Mouse (Mus musculus): ENCODE results near the gene Nr2f6. TPM values are rescaled to one million over a fixed set of nuclear protein-coding genes. Genes with fewer than 3 reads are reported as not detected.

The Nr2f6 gene
- polyA plus RNA-seq, 2 experiments: 19.1 to 20.8 TPM

DNA sequence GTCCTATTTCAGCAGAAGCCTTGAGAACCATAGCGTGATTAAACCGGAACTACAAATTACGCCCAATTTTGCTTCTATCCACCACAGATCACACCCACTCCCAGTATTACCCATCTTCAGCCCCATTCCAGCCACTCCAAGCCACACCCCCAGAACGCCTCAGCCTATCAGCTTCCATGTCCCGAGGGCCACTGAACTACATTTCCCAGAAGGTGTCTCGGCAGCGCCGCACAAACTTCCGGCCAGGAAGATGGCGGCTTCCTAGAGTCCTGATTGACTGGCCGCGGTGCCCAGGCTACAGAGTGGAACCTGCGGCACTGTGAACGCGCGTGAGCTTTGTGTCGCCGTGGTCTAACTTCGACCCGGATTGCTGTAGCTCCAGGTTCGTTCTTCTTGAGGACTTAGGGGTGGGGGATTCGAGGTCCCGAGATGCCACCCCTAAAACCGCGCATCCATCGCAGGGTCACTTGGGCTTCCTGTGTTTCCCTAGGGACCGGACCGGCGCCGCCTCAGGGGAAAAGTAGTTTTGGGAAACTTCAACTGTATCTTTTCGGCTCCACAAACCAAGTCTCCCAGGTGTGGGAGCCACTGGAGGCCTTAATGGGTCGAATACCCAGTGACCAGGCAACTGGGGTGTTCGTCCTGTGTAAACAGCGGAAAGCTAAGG lies 15.0 kb upstream of the Nr2f6 start, which contains the start of gene Babam1:
Gene Babam1 (plus strand): TSS at position 223 of the 667 bp plus-strand sequence.
- DNase-seq (ENCODE audit: low read depth in 3 of 3, low spot score in 3 of 3) (peak; percentile 89 to 93 (median 91)), ATAC-seq (ENCODE audit: insufficient read depth) (peak; percentile 96)
- Histone ChIP-seq H3K9me3 (ENCODE audit: control insufficient read depth, low read length) (no peaks in the 10 kb centered on the region), H3K4me3 (ENCODE audit: insufficient read depth in 1 of 2, low read depth in 2 of 2, low read length in 2 of 2) (peak within 1 kb of the TSS; percentile 68 to 86), H3K27me3 (ENCODE audit: control insufficient read depth, insufficient read depth, low read length) (no peaks in the 10 kb centered on the region), H3K4me1 (replicated peaks; ENCODE audit: control insufficient read depth in 2 of 2, insufficient read depth in 2 of 2, low read length in 1 of 2) (peaks cover 6 to 11% of the 10 kb centered on the region in 2 experiments), H3K27ac (peak within 1 kb of the TSS; percentile 11; the same call in 1 of the 2 replicates), H3K4me2 (ENCODE audit: low read depth) (peak within 1 kb of the TSS; percentile 87), H3K36me3 (replicated peaks; ENCODE audit: control insufficient read depth, insufficient read depth, low read depth) (peaks cover 2% of the 10 kb centered on the region; the same call in 1 of the 2 replicates), H3K9ac (replicated peaks) (peak within 1 kb of the TSS; percentile 56)
- WGBS (ENCODE audit: insufficient replicate concordance): under 1% methylated on average over 34 of the region's 34 CpGs
- no peak for TF ChIP-seq CTCF (IDR thresholded peaks at IDR 0.05; ENCODE audit: low read depth)
- no peak for TF ChIP-seq EP300 (IDR thresholded peaks at IDR 0.05; ENCODE audit: low read depth)

DNA sequence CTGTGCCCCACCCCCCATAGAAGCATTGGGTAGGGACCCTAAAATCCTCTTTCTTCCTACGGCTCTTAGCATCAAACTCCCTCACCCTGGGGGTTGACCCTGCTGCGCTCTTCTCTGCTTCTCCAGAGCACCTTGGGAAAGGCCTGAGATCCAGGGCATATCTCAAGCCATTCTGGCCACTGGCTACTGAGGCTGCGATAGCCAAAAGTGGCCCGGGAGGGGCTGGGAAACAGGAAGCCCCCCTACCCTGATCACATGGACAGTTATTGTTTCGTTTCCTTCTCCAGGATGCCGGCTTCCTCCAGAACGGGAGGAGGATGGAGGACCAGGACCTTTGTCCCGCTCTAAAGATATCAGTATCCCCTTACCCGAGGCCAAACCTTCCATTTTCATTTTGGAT lies 13.9 kb upstream of the Nr2f6 start, which contains the start of gene Ushbp1:
Gene Ushbp1 (minus strand): TSS at position 174 of the 400 bp plus-strand sequence.
- ATAC-seq (ENCODE audit: insufficient read depth) (no peak), DNase-seq (ENCODE audit: low read depth in 3 of 3, low spot score in 3 of 3) (no peak)
- Histone ChIP-seq H3K9ac (replicated peaks) (no peak within 1 kb of the TSS), H3K4me1 (replicated peaks; ENCODE audit: control insufficient read depth in 2 of 2, insufficient read depth in 2 of 2, low read length in 1 of 2) (peaks cover 6 to 11% of the 10 kb centered on the region in 2 experiments), H3K4me3 (ENCODE audit: insufficient read depth in 1 of 2, low read depth in 2 of 2, low read length in 2 of 2) (peak within 1 kb of the TSS; percentile 26 to 68), H3K27ac (peak within 1 kb of the TSS; percentile 11; the same call in 1 of the 2 replicates), H3K27me3 (ENCODE audit: control insufficient read depth, insufficient read depth, low read length) (no peaks in the 10 kb centered on the region), H3K36me3 (replicated peaks; ENCODE audit: control insufficient read depth, insufficient read depth, low read depth) (peaks cover 2% of the 10 kb centered on the region; the same call in 1 of the 2 replicates), H3K4me2 (ENCODE audit: low read depth) (peak within 1 kb of the TSS; percentile 87), H3K9me3 (ENCODE audit: control insufficient read depth, low read length) (no peaks in the 10 kb centered on the region)
- no peak for TF ChIP-seq EP300 (IDR thresholded peaks at IDR 0.05; ENCODE audit: low read depth)
- TF ChIP-seq CTCF (IDR thresholded peaks at IDR 0.05; ENCODE audit: low read depth): no peak
- 50% methylated on average over 9 of the region's 9 CpGs for WGBS (ENCODE audit: insufficient replicate concordance)

DNA sequence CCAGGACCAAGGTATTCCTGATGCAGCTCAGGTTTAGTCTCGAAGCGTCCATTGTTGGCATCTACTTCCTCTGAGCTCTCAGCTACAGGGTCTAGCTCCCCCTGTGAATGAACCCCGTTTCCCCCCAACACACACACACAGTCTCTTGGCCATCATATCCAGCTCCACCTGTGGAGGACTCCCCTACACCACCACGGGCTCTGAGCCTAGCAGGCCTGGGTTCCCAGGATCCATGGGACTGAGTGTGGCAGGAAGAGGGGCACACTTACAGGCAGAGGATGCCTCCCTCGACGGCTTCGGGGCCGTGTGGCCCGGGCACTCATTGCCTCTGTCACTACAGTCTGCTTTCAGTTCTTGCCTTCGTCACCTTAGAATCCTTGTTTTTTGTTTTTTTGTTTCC lies 13.3 kb upstream of the Nr2f6 start:
- Histone ChIP-seq H3K27me3 (ENCODE audit: control insufficient read depth, insufficient read depth, low read length) (no peaks in the 10 kb centered on the region), H3K4me1 (replicated peaks; ENCODE audit: control insufficient read depth in 2 of 2, insufficient read depth in 2 of 2, low read length in 1 of 2) (peaks cover 6 to 11% of the 10 kb centered on the region in 2 experiments), H3K9me3 (ENCODE audit: control insufficient read depth, low read length) (no peaks in the 10 kb centered on the region), H3K4me3 (ENCODE audit: insufficient read depth in 1 of 2, low read depth in 2 of 2, low read length in 2 of 2) (no peak overlapping the region), H3K36me3 (replicated peaks; ENCODE audit: control insufficient read depth, insufficient read depth, low read depth) (peaks cover 2% of the 10 kb centered on the region; the same call in 1 of the 2 replicates), H3K4me2 (ENCODE audit: low read depth) (no peak overlapping the region; the same call in 1 of the 2 replicates), H3K27ac (no peak overlapping the region), H3K9ac (replicated peaks) (no peak overlapping the region)
- TF ChIP-seq CTCF (IDR thresholded peaks at IDR 0.05; ENCODE audit: low read depth): no peak
- no peak for TF ChIP-seq EP300 (IDR thresholded peaks at IDR 0.05; ENCODE audit: low read depth)
- DNase-seq (ENCODE audit: low read depth in 3 of 3, low spot score in 3 of 3) (no peak), ATAC-seq (ENCODE audit: insufficient read depth) (no peak)
- 70% methylated on average over 10 of the region's 10 CpGs for WGBS (ENCODE audit: insufficient replicate concordance)

DNA sequence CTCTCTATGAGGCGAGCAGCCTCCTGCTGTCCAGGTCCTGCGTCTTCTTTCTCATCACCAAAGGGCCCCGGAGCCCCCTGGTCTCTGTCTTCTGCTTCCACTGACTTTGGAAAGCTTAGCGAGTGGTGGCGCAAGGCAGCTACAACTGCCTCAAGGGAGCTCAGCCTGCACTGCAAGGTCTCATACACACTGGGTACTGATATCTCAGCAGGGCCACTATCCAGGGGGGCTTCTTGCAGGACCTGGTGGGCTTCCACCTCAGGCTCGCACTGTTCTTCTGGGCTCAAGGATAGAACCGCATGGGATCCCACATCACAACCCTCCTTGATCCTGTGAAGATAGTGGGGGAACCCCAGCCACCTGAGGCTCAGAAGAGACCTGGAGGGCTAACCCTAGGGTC lies 12.7 kb upstream of the Nr2f6 start:
- no peak for DNase-seq (ENCODE audit: low read depth in 3 of 3, low spot score in 3 of 3)
- Histone ChIP-seq H3K4me1 (replicated peaks; ENCODE audit: control insufficient read depth in 2 of 2, insufficient read depth in 2 of 2, low read length in 1 of 2) (peaks cover 6 to 11% of the 10 kb centered on the region in 2 experiments), H3K9me3 (ENCODE audit: control insufficient read depth, low read length) (no peaks in the 10 kb centered on the region), H3K36me3 (replicated peaks; ENCODE audit: control insufficient read depth, insufficient read depth, low read depth) (peaks cover 2% of the 10 kb centered on the region; the same call in 1 of the 2 replicates), H3K4me3 (ENCODE audit: insufficient read depth in 1 of 2, low read depth in 2 of 2, low read length in 2 of 2) (no peak overlapping the region), H3K9ac (replicated peaks) (no peak overlapping the region), H3K27ac (no peak overlapping the region), H3K4me2 (ENCODE audit: low read depth) (peak overlapping the region; percentile 8; the same call in 1 of the 2 replicates), H3K27me3 (ENCODE audit: control insufficient read depth, insufficient read depth, low read length) (no peaks in the 10 kb centered on the region)
- 67% methylated on average over 7 of the region's 7 CpGs for WGBS (ENCODE audit: insufficient replicate concordance)
- no peak for TF ChIP-seq CTCF (IDR thresholded peaks at IDR 0.05; ENCODE audit: low read depth)
- TF ChIP-seq EP300 (IDR thresholded peaks at IDR 0.05; ENCODE audit: low read depth): no peak
- ATAC-seq (ENCODE audit: insufficient read depth): no peak

DNA sequence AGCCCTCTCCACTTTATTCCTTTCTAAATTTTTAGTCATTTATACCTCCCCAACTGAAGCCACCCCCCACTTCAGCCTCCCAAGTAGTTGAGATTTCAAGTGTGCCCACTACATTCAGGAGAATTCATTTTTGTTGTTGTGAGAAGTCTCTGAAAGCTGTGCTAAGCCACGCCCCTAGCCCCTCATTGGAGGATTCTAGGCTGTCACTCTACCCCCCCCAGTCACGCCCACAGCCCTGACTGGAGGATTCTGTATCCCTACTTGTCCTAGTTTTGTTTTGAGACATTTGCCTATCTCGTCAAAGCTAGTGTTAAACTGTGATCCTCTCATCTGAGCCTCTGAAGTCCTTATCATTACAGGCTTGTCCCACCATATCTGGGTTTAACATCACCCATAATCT lies 11.1 kb upstream of the Nr2f6 start:
- H3K4me3 ChIP-seq (ENCODE audit: insufficient read depth in 1 of 2, low read depth in 2 of 2, low read length in 2 of 2): peak overlapping the region in 1 of 2 experiments; percentile 16; a peak in 1 of 4 replicates
- no peak overlapping the region for H3K9ac ChIP-seq (replicated peaks)
- peak overlapping the region; percentile 0; the same call in 1 of the 2 replicates for H3K4me2 ChIP-seq (ENCODE audit: low read depth)
- H3K27me3 ChIP-seq (ENCODE audit: control insufficient read depth, insufficient read depth, low read length): no peaks in the 10 kb centered on the region
- H3K4me1 ChIP-seq (replicated peaks; ENCODE audit: control insufficient read depth in 2 of 2, insufficient read depth in 2 of 2, low read length in 1 of 2): peaks cover 6 to 11% of the 10 kb centered on the region in 2 experiments
- WGBS (ENCODE audit: insufficient replicate concordance): 7% methylated on average over 3 of the region's 3 CpGs
- TF ChIP-seq CTCF (IDR thresholded peaks at IDR 0.05; ENCODE audit: low read depth) (no peak), EP300 (IDR thresholded peaks at IDR 0.05; ENCODE audit: low read depth) (no peak)
- ATAC-seq (ENCODE audit: insufficient read depth) (no peak), DNase-seq (ENCODE audit: low read depth in 3 of 3, low spot score in 3 of 3) (no peak)
- no peak overlapping the region for H3K27ac ChIP-seq
- no peaks in the 10 kb centered on the region for H3K36me3 ChIP-seq (replicated peaks; ENCODE audit: control insufficient read depth, insufficient read depth, low read depth)
- H3K9me3 ChIP-seq (ENCODE audit: control insufficient read depth, low read length): no peaks in the 10 kb centered on the region
